Mouse (Mus musculus): Measurements from ENCODE around the gene Klhdc7b. TPM values are rescaled to one million over a fixed set of nuclear protein-coding genes. Genes with fewer than 3 reads are reported as not detected.

Klhdc7b gene
- polyA plus RNA-seq, 2 experiments = not detected

GRCm38 (mm10) chr15:89372068-89372467 is 12.6 kb upstream of the Klhdc7b start:
- ATAC-seq (ENCODE audit: low FRiP score, low read depth) (no peak), DNase-seq (ENCODE audit: low spot score) (no peak)
- H3K4me2 ChIP-seq (replicated peaks; ENCODE audit: low read depth, low read length, severe bottlenecking) = no peak overlapping the region
- no peak overlapping the region for H3K9ac ChIP-seq (ENCODE audit: low read depth, low read length, severe bottlenecking)
- peaks cover 57% of the 10 kb centered on the region for H3K36me3 ChIP-seq (ENCODE audit: control insufficient read depth, insufficient read depth, low read length)
- peaks cover 13% of the 10 kb centered on the region for H3K27me3 ChIP-seq (ENCODE audit: control insufficient read depth, insufficient read depth, low read length)
- no peak for TF ChIP-seq POLR2A (IDR thresholded peaks at IDR 0.05; ENCODE audit: borderline replicate concordance, extremely low read depth, insufficient read depth, insufficient read length)
- H3K27ac ChIP-seq (replicated peaks; ENCODE audit: low read depth, low read length) = no peak overlapping the region
- H3K4me3 ChIP-seq (replicated peaks; ENCODE audit: low read length) = no peak overlapping the region
- 90% methylated on average over 13 of the region's 13 CpGs for WGBS
- peaks cover 9% of the 10 kb centered on the region; the same call in 1 of the 2 replicates for H3K4me1 ChIP-seq (ENCODE audit: control insufficient read depth, insufficient read depth, low read length)
- H3K9me3 ChIP-seq (ENCODE audit: control insufficient read depth, low read length) = no peaks in the 10 kb centered on the region

- peaks cover 18% of the 10 kb centered on the region for H3K27me3 ChIP-seq (ENCODE audit: control insufficient read depth, insufficient read depth, low read length)
- ATAC-seq (ENCODE audit: low FRiP score, low read depth) (no peak), DNase-seq (ENCODE audit: low spot score) (no peak)
- WGBS = 84% methylated on average over 7 of the region's 7 CpGs
- peak overlapping the region; percentile 91 for H3K4me2 ChIP-seq (replicated peaks; ENCODE audit: low read depth, low read length, severe bottlenecking)
- H3K9me3 ChIP-seq (ENCODE audit: control insufficient read depth, low read length) = no peaks in the 10 kb centered on the region
- peaks cover 9% of the 10 kb centered on the region; the same call in 1 of the 2 replicates for H3K4me1 ChIP-seq (ENCODE audit: control insufficient read depth, insufficient read depth, low read length)
- peak overlapping the region; percentile 71; the same call in 1 of the 2 replicates for H3K4me3 ChIP-seq (replicated peaks; ENCODE audit: low read length)
- no peak overlapping the region for H3K27ac ChIP-seq (replicated peaks; ENCODE audit: low read depth, low read length)
- no peak for TF ChIP-seq POLR2A (IDR thresholded peaks at IDR 0.05; ENCODE audit: borderline replicate concordance, extremely low read depth, insufficient read depth, insufficient read length)
- H3K9ac ChIP-seq (ENCODE audit: low read depth, low read length, severe bottlenecking) = no peak overlapping the region
- H3K36me3 ChIP-seq (ENCODE audit: control insufficient read depth, insufficient read depth, low read length) = peaks cover 52% of the 10 kb centered on the region
Measured at GRCm38 (mm10) chr15:89372536-89372935, 12.2 kb upstream of the Klhdc7b start.

DNA sequence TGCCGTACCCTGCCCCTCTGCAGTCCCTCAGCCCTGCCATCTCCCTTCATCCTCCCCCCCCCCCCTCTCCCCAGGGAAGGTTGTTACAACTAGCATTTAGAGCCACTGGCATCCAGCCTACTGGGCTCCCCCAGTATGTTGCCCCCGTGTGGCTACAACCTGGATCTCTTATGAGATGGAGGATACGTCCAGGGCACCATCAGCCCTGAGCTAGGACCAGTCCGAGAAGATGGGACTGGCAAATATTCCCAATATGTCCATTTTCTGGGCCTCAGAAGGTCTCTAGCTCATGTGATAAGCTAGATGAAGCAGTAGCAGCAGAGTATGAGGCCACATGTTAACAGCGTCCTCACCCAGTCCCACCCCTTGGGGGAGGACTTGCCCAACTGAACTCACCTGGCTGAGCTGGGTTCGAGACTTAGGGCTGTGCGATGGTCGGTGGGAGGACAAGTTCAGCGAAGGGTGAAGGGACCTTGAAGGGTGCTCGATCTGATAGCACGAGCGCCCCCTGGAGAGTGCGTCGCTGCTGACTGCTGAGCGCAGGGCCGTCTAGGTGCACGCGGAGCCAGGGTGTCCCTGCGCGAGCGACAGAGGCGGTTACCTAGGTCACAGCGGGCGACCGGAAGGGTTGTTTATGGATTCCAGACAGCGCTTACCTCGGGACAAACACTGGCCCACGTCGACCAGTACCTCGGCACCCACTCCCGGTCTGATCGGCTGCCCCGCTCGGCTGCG is 11.5 kb upstream of the Klhdc7b start:
- Histone ChIP-seq H3K27ac (replicated peaks; ENCODE audit: low read depth, low read length) (peak overlapping the region; percentile 86), H3K9ac (ENCODE audit: low read depth, low read length, severe bottlenecking) (peak overlapping the region; percentile 74), H3K4me2 (replicated peaks; ENCODE audit: low read depth, low read length, severe bottlenecking) (peak overlapping the region; percentile 91), H3K4me1 (ENCODE audit: control insufficient read depth, insufficient read depth, low read length) (peaks cover 12% of the 10 kb centered on the region), H3K36me3 (ENCODE audit: control insufficient read depth, insufficient read depth, low read length) (peaks cover 45% of the 10 kb centered on the region), H3K9me3 (ENCODE audit: control insufficient read depth, low read length) (no peaks in the 10 kb centered on the region), H3K4me3 (replicated peaks; ENCODE audit: low read length) (peak overlapping the region; percentile 71), H3K27me3 (ENCODE audit: control insufficient read depth, insufficient read depth, low read length) (peaks cover 24% of the 10 kb centered on the region)
- 2% methylated on average over 35 of the region's 35 CpGs for WGBS
- ATAC-seq (ENCODE audit: low FRiP score, low read depth) (peak; percentile 69), DNase-seq (ENCODE audit: low spot score) (peak; percentile 72)
- no peak for TF ChIP-seq POLR2A (IDR thresholded peaks at IDR 0.05; ENCODE audit: borderline replicate concordance, extremely low read depth, insufficient read depth, insufficient read length)

DNA sequence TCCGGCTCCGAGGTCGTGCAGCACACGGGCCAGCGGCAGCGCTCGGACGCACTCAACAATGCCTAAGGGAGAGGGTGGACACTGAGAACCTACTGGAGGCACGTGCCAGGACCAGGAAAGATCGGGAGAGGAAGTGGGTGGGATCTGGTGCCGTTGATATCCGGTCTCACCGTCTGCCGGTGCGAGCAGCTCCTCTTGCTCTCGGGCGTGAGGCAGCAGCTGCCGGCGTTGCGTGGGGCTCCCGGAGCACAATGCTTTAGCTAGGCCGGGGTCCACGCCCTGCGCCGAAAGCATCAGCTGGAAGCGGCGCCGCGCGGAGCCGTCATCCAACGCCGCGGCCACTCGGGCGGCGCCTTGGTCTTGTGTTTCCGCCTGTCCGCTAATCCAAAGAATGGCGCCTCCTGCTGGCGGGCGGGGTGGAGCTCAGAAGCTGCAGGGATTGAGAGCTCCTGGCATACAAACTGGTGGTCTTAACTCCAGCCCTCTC is 10.9 kb upstream of the Klhdc7b start, which contains the start of gene Sco2:
Gene Sco2 (minus strand): TSS at position 85 of the 487 bp plus-strand sequence.
- H3K36me3 ChIP-seq (ENCODE audit: control insufficient read depth, insufficient read depth, low read length) = peaks cover 39% of the 10 kb centered on the region
- H3K4me2 ChIP-seq (replicated peaks; ENCODE audit: low read depth, low read length, severe bottlenecking) = peak within 1 kb of the TSS; percentile 91
- 0 out of 2 replicates have a peak, but pooled peaks have one; percentile 21 for TF ChIP-seq POLR2A (IDR thresholded peaks at IDR 0.05; ENCODE audit: borderline replicate concordance, extremely low read depth, insufficient read depth, insufficient read length)
- ATAC-seq (ENCODE audit: low FRiP score, low read depth) (peak; percentile 82), DNase-seq (ENCODE audit: low spot score) (peak; percentile 79)
- peak within 1 kb of the TSS; percentile 86 for H3K27ac ChIP-seq (replicated peaks; ENCODE audit: low read depth, low read length)
- no peaks in the 10 kb centered on the region for H3K9me3 ChIP-seq (ENCODE audit: control insufficient read depth, low read length)
- under 1% methylated on average over 38 of the region's 42 CpGs for WGBS
- peaks cover 31% of the 10 kb centered on the region for H3K27me3 ChIP-seq (ENCODE audit: control insufficient read depth, insufficient read depth, low read length)
- peak within 1 kb of the TSS; percentile 71 for H3K4me3 ChIP-seq (replicated peaks; ENCODE audit: low read length)
- peaks cover 16% of the 10 kb centered on the region for H3K4me1 ChIP-seq (ENCODE audit: control insufficient read depth, insufficient read depth, low read length)
- peak within 1 kb of the TSS; percentile 74 for H3K9ac ChIP-seq (ENCODE audit: low read depth, low read length, severe bottlenecking)

DNA sequence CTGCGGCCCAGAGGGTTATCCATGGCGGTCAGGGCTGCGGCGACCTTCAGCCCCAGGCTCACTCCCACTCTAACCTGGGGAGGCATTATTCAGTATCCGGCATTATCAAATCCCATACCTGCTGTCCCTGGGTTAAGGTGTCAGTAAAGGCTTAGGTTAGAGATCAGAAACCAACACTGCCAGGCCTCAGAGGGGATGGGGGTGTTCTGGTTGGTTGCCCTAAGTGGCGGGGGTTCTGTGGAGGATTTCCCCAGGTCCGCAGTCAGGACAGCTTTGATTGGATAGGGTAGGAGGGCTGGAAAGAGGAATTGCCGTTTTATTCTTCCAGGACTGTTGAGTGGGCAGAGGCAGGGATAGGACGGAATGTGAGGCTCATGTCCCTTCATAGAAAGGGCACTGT is 10.4 kb upstream of the Klhdc7b start:
- peak overlapping the region; percentile 74 for H3K9ac ChIP-seq (ENCODE audit: low read depth, low read length, severe bottlenecking)
- H3K4me3 ChIP-seq (replicated peaks; ENCODE audit: low read length) = peak overlapping the region; percentile 71
- WGBS = 52% methylated on average over 9 of the region's 9 CpGs

More for the DNA sequence above, 10.4 kb upstream of the Klhdc7b start:
- DNase-seq (ENCODE audit: low spot score) (no peak), ATAC-seq (ENCODE audit: low FRiP score, low read depth) (no peak)
- Histone ChIP-seq H3K4me1 (ENCODE audit: control insufficient read depth, insufficient read depth, low read length) (peaks cover 22% of the 10 kb centered on the region), H3K27ac (replicated peaks; ENCODE audit: low read depth, low read length) (no peak overlapping the region; the same call in 1 of the 2 replicates), H3K9me3 (ENCODE audit: control insufficient read depth, low read length) (no peaks in the 10 kb centered on the region), H3K36me3 (ENCODE audit: control insufficient read depth, insufficient read depth, low read length) (peaks cover 34% of the 10 kb centered on the region), H3K27me3 (ENCODE audit: control insufficient read depth, insufficient read depth, low read length) (peaks cover 36% of the 10 kb centered on the region), H3K4me2 (replicated peaks; ENCODE audit: low read depth, low read length, severe bottlenecking) (peak overlapping the region; percentile 91)
- TF ChIP-seq POLR2A (IDR thresholded peaks at IDR 0.05; ENCODE audit: borderline replicate concordance, extremely low read depth, insufficient read depth, insufficient read length) = no peak

Data from limb, embryonic 14.5 days (tissue).